Mouse (Mus musculus) midbrain, embryonic 11.5 days (tissue): Measurements from ENCODE around the gene Adcy10. TPM values are rescaled to one million over a fixed set of nuclear protein-coding genes. Genes with fewer than 3 reads are reported as not detected.

Source experiments
- ATAC-seq: fragments of 200-750 bp; cut with Nextera tagmentation; 2 replicates; pipeline ENCODE4 v1.8.0; 2017; ENCODE audit warnings: moderate TSS enrichment, moderate library complexity; ENCODE audit not compliant: low FRiP score
- DNase-seq: peaks from one replicate; pipeline ENCODE4 v3.0.0; 2015; ENCODE audit warnings: low spot score; ENCODE audit errors: missing footprints
- H3K27ac ChIP-seq: fragments of 300-500 bp; sonication (generic); 2 replicates; pipeline ENCODE4 v1.5.1; 2014; ENCODE audit warnings: low read depth, low read length
- H3K27me3 ChIP-seq: fragments of 300-500 bp; sonication (generic); 2 replicates; pipeline ENCODE4 v1.6.1; 2014; ENCODE audit warnings: mild to moderate bottlenecking, low read length, moderate library complexity, mixed read lengths; ENCODE audit not compliant: control insufficient read depth, insufficient read depth
- H3K36me3 ChIP-seq: fragments of 300-500 bp; sonication (generic); 2 replicates; pipeline ENCODE4 v1.6.1; 2014; ENCODE audit warnings: mild to moderate bottlenecking, low read length, moderate library complexity, mixed read lengths; ENCODE audit not compliant: control insufficient read depth, insufficient read depth
- H3K4me1 ChIP-seq: fragments of 300-500 bp; sonication (generic); 2 replicates; pipeline ENCODE4 v1.6.1; 2014; ENCODE audit warnings: low read length; ENCODE audit not compliant: control insufficient read depth, insufficient read depth
- H3K4me2 ChIP-seq: fragments of 300-500 bp; sonication (generic); 2 replicates; pipeline ENCODE4 v1.6.1; 2014; ENCODE audit warnings: mild to moderate bottlenecking, moderate library complexity
- H3K4me3 ChIP-seq: fragments of 300-500 bp; sonication (generic); 2 replicates; pipeline ENCODE4 v1.5.1; 2014; ENCODE audit warnings: low read depth, low read length
- H3K9ac ChIP-seq: fragments of 300-500 bp; sonication (generic); 2 replicates; pipeline ENCODE4 v1.6.1; 2014; ENCODE audit warnings: low read length
- H3K9me3 ChIP-seq: fragments of 300-500 bp; sonication (generic); 2 replicates; pipeline ENCODE4 v1.6.1; 2016; ENCODE audit warnings: low read length; ENCODE audit not compliant: control insufficient read depth
- WGBS: fragments of 180-500 bp; shearing (Covaris S2); extraction: QIAGEN DNeasy Blood & Tissue Kit; methylation state at CpG from one replicate; pipeline ENCODE4 v1.1.7; 2014; 5-methylcytosine and 5-hydroxymethylcytosine counted together
- polyA plus RNA-seq: library from polyadenylated mRNA; unstranded; fragments of >200 nt; fragmentation: Nextera tagmentation; extraction: Ambion mirVana; gene quantifications from 2 replicates; pipeline ENCODE4 v1.2.1, GENCODE M21; 2014

The Adcy10 gene
- polyA plus RNA-seq, 1 experiment from 2014 or later, result 0.11 TPM

DNA sequence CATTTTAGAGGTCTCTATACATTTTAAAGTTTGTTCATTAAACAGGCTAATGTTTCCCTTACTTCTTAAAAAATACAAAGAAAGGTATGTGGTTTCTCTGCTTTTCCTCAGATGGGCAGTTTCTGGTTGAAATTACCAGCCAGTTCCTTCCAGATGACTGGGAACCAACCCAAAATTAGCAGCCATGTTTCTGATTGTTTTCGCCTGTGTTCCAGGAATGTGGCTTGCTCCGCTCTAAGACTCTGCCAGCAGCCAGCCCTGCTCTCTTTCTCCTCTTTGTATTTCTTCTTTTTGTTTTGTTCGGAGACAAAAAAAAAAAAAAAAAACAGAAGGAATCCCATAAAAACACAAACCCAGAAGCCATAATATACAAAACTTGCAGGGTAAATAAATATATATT lies 13.9 kb downstream of the Adcy10 start:
- no peak for DNase-seq

DNA sequence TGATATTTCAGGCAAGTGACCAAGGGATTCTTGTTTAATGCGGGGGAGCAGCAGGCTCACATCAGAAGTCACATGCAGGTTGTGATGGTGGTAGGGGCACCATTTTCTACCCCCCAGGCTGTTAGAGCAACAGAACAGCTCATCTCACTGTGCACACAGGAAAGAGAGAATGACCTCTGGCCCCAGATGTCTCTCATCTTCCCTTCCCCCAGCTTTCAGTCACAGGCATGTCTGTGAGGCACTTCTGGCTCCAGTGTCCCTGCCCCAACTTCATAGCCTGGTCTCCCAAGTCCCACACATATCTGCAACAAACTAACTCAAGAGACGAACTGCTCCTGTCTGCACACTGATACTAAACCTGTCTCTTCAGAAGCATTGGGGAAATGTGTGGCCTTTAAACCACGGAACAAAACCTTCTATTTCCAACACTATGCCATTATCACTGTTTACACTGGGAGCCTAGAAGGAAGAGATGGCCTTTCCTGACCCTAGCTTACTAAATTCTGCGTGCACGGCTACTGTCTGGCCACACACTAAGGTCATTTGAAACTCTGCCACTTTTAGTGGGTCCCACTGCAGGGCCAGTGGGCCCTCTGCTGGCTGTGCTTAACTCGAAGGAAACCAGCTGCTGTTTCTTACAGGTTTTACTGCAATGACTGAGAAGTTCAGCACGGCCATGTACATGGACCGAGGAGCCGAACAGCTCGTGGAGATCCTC lies 18.5 kb downstream of the Adcy10 start:
- Histone ChIP-seq H3K27ac (no peak overlapping the region), H3K9ac (no peak overlapping the region), H3K27me3 (no peaks in the 10 kb centered on the region), H3K4me1 (no peaks in the 10 kb centered on the region), H3K4me3 (no peak overlapping the region), H3K36me3 (no peaks in the 10 kb centered on the region), H3K9me3 (no peaks in the 10 kb centered on the region), H3K4me2 (no peak overlapping the region)
- 65% methylated on average over 10 of the region's 10 CpGs for WGBS
- no peak for ATAC-seq
- DNase-seq, result no peak

More for the DNA sequence above, 13.9 kb downstream of the Adcy10 start:
- ATAC-seq, result no peak
- Histone ChIP-seq H3K27ac (no peak overlapping the region), H3K9me3 (no peaks in the 10 kb centered on the region), H3K4me2 (no peak overlapping the region), H3K27me3 (no peaks in the 10 kb centered on the region), H3K9ac (no peak overlapping the region), H3K4me1 (no peaks in the 10 kb centered on the region), H3K4me3 (no peak overlapping the region), H3K36me3 (no peaks in the 10 kb centered on the region)
- WGBS, result 79% methylated on average over 3 of the region's 3 CpGs

DNA sequence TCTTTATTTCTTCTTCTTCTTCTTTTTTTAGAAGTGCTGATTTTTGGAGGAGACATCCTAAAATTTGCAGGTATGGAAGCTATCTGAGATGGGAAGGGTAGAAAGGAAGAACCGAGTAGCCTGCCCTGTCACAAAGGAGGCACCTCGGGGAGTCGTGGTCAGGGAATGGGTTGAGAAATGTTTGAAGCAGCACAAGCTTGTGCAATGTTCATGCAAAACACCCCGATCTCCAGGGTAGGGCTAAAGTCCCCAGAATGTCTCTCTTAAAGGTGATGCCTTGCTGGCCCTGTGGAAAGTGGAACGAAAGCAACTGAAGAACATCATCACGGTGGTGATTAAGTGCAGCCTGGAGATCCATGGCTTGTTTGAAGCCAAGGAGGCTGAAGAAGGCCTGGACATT lies 21.3 kb downstream of the Adcy10 start:
- Histone ChIP-seq H3K36me3 (no peaks in the 10 kb centered on the region), H3K4me1 (no peaks in the 10 kb centered on the region), H3K9me3 (no peaks in the 10 kb centered on the region), H3K27me3 (no peaks in the 10 kb centered on the region), H3K9ac (no peak overlapping the region), H3K4me3 (no peak overlapping the region), H3K4me2 (no peak overlapping the region), H3K27ac (no peak overlapping the region)
- no peak for ATAC-seq
- WGBS, result 86% methylated on average over 6 of the region's 6 CpGs
- DNase-seq, result no peak

DNA sequence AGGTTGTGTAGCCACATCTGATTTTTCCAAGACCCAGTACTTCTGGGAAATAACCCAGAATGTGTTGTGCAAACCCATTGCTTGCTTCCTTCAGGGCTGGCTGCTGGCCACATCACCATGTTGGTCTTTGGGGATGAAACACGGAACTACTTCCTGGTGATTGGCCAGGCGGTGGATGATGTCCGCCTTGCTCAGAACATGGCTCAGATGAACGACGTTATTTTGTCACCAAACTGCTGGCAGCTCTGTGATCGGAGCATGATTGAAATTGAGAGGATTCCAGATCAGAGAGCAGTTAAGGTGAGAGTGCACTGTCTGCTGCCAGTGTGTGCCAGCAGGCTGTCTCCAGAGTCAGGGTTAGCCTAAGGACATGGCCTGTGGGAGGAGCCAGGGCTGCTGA lies 25.2 kb downstream of the Adcy10 start:
- no peaks in the 10 kb centered on the region for H3K27me3 ChIP-seq
- no peak overlapping the region for H3K4me2 ChIP-seq
- H3K36me3 ChIP-seq, result no peaks in the 10 kb centered on the region
- H3K4me3 ChIP-seq, result no peak overlapping the region
- H3K27ac ChIP-seq, result no peak overlapping the region
- no peak overlapping the region for H3K9ac ChIP-seq
- ATAC-seq, result no peak
- no peaks in the 10 kb centered on the region for H3K4me1 ChIP-seq
- no peaks in the 10 kb centered on the region for H3K9me3 ChIP-seq
- 93% methylated on average over 6 of the region's 6 CpGs for WGBS
- DNase-seq, result no peak

DNA sequence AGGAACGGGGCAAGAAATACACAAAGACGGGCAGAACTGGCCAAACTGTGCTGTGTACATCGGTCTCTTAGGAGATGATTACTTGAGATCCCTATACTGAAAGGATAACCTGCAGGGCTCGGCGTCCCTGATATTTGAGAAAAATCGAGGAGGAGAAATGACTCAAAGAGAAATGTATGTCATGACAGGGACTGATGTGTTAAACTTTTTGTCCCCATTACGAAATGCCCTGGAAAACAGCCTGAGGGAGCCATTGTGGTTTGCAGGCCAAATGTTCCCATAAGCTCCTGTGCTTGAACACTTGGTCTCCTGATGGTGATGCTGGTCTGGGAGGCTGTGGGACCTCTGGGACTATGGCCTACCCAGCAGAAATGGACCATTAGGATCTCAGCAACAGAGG lies 35.7 kb downstream of the Adcy10 start:
- H3K27ac ChIP-seq, result no peak overlapping the region
- no peaks in the 10 kb centered on the region for H3K4me1 ChIP-seq
- no peak overlapping the region for H3K4me3 ChIP-seq
- no peaks in the 10 kb centered on the region for H3K27me3 ChIP-seq
- H3K4me2 ChIP-seq, result no peak overlapping the region
- no peaks in the 10 kb centered on the region for H3K9me3 ChIP-seq
- H3K36me3 ChIP-seq, result no peaks in the 10 kb centered on the region
- 88% methylated on average over 7 of the region's 7 CpGs for WGBS
- H3K9ac ChIP-seq, result no peak overlapping the region
- no peak for ATAC-seq
- no peak for DNase-seq

- no peak overlapping the region for H3K4me2 ChIP-seq
- H3K9me3 ChIP-seq, result no peaks in the 10 kb centered on the region
- whole genome bisulfite sequencing, result 76% methylated on average over 12 of the region's 12 CpGs
- H3K4me3 ChIP-seq, result no peak overlapping the region
- no peak for DNase-seq
- ATAC-seq, result no peak
- H3K4me1 ChIP-seq, result no peaks in the 10 kb centered on the region
- H3K27ac ChIP-seq, result no peak overlapping the region
- H3K9ac ChIP-seq, result no peak overlapping the region
- no peaks in the 10 kb centered on the region for H3K27me3 ChIP-seq
- no peaks in the 10 kb centered on the region for H3K36me3 ChIP-seq
These were observed 51.2 kb downstream of the Adcy10 start for GRCm38 (mm10) chr1:165536079-165536675.

- Histone ChIP-seq H3K36me3 (no peaks in the 10 kb centered on the region), H3K4me1 (no peaks in the 10 kb centered on the region), H3K9ac (no peak overlapping the region), H3K4me3 (no peak overlapping the region), H3K9me3 (no peaks in the 10 kb centered on the region), H3K4me2 (no peak overlapping the region), H3K27ac (no peak overlapping the region), H3K27me3 (no peaks in the 10 kb centered on the region)
- 66% methylated on average over 5 of the region's 5 CpGs for WGBS
- ATAC-seq (no peak), DNase-seq (no peak)
These were observed 52.3 kb downstream of the Adcy10 start for GRCm38 (mm10) chr1:165537241-165537807.

DNA sequence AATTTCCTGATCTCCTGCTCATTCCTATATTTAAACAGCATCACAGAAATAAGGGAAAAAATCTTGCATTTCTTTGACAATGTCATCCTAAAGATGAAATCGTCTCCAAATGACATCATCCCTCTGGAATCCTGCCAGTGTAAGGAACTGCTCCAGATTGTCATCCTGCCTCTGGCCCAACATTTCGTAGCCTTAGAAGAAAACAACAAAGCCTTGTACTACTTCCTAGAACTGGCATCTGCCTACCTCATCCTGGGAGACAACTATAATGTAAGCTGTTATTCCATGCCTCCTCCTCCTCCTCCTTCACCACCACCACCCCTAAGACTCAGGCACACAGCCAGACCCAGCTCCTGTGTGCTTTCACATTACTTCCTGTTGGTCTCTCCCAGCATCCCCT lies 71.7 kb downstream of the Adcy10 start:
- Histone ChIP-seq H3K9me3 (no peaks in the 10 kb centered on the region; the same call in 1 of the 2 replicates), H3K27ac (no peak overlapping the region), H3K9ac (no peak overlapping the region), H3K36me3 (no peaks in the 10 kb centered on the region), H3K4me3 (no peak overlapping the region), H3K27me3 (no peaks in the 10 kb centered on the region), H3K4me1 (no peaks in the 10 kb centered on the region), H3K4me2 (no peak overlapping the region)
- ATAC-seq (no peak), DNase-seq (no peak)
- 69% methylated on average over 2 of the region's 2 CpGs for whole genome bisulfite sequencing

DNA sequence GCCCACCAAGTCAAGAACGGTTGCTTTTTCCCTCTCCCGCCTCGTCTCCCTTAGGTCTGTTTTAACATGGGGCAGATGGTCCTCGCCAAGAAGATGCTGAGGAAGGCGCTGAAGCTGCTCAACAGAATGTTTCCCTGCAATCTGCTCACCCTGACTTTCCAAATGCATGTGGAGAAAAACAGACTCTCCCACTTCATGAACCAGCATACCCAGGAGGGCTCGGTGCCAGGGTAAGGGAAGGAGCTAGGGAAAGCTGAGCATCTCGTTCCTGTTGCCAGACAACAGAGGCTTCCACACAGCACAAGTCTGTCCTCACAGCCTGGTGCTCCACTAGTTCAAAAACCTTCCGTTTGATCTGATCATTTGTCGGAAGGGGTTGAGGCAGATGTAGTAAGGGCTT lies 74.1 kb downstream of the Adcy10 start:
- Histone ChIP-seq H3K27me3 (no peaks in the 10 kb centered on the region), H3K4me3 (no peak overlapping the region), H3K9ac (no peak overlapping the region), H3K9me3 (no peaks in the 10 kb centered on the region), H3K27ac (no peak overlapping the region), H3K36me3 (no peaks in the 10 kb centered on the region), H3K4me2 (no peak overlapping the region), H3K4me1 (no peaks in the 10 kb centered on the region)
- ATAC-seq (no peak), DNase-seq (no peak)
- 89% methylated on average over 9 of the region's 9 CpGs for WGBS
